Mouse (Mus musculus): ENCODE data around the gene Rabl2. TPM values are rescaled to one million over a fixed set of nuclear protein-coding genes. Genes with fewer than 3 reads are reported as not detected.

Gene Rabl2
- total RNA-seq, 2 experiments from 2014 or later: 29.6 to 29.9 TPM

DNA sequence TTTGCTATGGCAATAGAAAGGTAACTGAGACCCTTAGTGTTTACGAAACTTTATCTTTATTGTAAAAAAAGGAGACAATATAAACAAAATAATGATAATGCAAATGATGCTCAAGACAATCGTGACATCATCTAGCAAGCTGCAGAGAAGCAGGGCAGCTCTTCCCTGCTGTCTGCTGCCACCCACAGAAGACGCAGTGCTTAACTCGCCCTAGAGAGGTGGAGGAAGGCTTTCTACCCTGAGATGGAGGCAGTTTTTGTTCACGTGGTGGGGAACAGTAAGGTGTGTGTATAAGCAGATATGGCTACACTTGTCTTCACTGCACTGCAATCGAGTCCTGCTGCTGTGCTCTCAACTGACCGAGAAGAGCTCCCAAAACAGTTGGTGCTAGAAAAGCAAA, 9.2 kb downstream of the Rabl2 start:
- Histone ChIP-seq H3K4me3 (no peak overlapping the region), H3K27ac (no peak overlapping the region)
- no peak for TF ChIP-seq CTCF (conservative IDR thresholded peaks at IDR 0.05)
- no peak for DNase-seq (ENCODE audit: low spot score in 2 of 2)

DNA sequence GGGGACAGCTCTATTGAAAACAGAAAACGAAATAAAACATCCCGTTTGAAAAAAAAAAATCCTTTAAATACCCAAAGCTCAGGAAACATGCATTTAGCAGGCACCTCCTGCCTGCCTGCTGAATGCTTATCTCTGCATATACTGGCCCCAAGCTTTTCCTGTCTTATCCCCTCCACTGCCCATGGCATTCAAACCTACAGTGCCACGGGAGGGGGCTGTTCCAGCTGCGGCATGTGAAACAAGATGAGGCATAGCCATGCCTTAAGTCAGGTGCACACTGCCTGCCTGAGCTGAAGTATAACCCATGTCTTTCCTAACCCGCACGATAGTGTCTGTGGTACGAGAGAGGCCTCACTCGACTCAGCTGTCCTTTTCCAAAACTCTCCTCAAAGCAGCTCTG, 19.6 kb downstream of the Rabl2 start:
- H3K4me3 ChIP-seq: no peak overlapping the region
- H3K27ac ChIP-seq: no peak overlapping the region
- no peak for TF ChIP-seq CTCF (conservative IDR thresholded peaks at IDR 0.05)
- no peak for DNase-seq (ENCODE audit: low spot score in 2 of 2)

DNA sequence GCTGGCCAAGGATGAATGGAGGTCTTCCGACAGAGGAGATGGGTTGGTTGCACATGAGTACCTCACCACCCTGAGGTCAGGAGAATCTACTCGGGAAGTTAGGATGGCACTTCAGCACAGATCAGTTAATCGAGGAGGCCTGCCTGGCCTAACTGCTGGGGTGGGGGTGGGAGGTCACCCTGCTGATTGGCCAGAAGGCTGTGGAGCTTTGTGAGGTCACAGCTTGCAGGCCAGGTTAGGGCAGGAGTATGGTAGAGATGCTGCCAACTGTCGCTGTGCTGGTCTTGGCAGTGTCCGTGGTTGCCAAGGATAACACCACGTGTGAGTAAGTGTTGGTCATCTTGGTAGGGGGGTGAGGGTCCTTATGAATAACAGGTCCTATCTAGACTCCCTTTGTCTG, 23.6 kb downstream of the Rabl2 start, which contains the start of gene Acr:
TSS of gene Acr (plus strand) at position 213 of the 400 bp plus-strand sequence.
- TF ChIP-seq CTCF (conservative IDR thresholded peaks at IDR 0.05): no peak
- Histone ChIP-seq H3K27ac (no peak within 1 kb of the TSS), H3K4me3 (no peak within 1 kb of the TSS)
- no peak for DNase-seq (ENCODE audit: low spot score in 2 of 2)

DNA sequence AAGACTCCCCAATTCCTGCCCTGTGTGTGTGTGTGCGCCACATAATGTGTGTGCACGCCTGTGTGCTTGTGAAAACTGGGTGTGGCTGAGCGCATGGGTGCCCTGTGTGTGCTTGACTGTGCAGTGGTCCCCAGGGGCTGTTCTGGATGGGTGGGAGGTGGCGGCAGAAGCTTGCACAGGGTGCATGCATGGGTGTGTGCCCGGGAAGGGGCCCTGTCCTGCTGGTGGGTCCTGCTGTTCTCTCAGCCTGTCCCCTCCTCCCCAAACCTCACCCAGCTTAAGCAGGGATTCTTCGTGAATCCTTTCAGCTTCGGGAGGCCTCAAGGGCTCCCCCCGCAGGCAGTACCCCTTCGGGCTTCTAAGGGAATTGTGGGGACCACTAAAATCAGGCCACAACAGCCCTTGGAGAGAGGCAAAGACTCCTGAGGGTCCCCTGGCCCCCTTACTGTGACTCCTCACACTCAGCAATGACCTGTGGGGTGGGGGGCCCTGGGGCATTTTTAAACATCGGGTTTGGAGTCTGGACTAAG, 32.5 kb downstream of the Rabl2 start:
- H3K27ac ChIP-seq: no peak overlapping the region
- TF ChIP-seq CTCF (conservative IDR thresholded peaks at IDR 0.05): peak; percentile 51
- no peak overlapping the region for H3K4me3 ChIP-seq
- DNase-seq (ENCODE audit: low spot score in 2 of 2): no peak

DNA sequence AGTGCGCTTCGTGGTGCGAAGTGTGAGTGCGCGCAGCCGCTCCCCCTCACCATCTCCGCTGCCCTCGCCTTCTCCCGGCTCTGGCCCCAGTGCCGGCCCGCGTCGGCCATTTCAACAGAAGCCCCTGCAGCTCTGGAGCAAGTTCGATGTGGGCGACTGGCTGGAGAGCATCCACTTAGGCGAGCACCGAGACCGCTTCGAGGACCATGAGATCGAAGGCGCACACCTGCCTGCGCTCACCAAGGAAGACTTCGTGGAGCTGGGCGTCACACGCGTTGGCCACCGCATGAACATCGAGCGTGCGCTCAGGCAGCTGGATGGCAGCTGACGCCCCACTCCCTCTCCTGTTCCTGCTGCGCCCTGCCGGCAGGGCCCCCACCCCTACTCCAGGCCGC, 33.7 kb downstream of the Rabl2 start:
- Histone ChIP-seq H3K4me3 (no peak overlapping the region), H3K27ac (no peak overlapping the region)
- TF ChIP-seq CTCF (conservative IDR thresholded peaks at IDR 0.05): no peak
- no peak for DNase-seq (ENCODE audit: low spot score in 2 of 2)

DNA sequence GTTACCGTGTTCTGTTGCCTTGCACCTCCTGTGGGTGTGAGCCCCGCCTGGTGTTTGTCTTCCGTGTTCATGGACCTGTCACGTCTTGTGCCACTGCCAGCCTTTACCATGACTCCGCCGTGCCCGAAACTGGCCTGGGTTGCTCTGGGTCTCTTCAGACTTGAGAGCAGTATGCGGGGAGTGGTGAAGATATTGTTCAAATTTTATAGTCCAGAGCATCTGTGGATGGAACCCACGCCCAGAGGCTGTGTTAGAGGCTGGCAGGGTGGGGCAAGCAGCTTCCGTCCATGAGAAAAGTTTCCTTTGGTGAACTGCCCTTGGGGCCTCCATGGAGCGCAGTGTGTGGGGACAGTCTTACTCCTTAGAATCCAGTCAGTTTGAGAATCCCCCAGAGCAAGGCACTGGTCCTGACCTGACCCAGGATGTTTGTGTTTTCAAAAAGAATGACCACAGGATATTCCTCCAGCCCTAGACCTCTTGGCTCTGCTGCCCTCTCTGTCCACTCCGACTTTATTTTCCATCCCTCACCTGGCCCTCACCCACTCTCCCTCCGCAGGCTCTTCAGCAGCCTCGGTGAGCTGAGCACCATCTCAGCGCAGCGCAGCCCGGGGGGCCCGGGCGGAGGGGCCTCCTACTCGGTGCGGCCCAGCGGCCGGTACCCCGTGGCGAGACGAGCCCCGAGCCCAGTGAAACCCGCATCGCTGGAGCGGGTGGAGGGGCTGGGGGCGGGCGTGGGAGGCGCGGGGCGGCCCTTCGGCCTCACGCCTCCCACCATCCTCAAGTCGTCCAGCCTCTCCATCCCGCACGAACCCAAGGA, 34.3 kb downstream of the Rabl2 start:
- TF ChIP-seq CTCF (conservative IDR thresholded peaks at IDR 0.05): no peak
- DNase-seq (ENCODE audit: low spot score in 2 of 2): no peak
- Histone ChIP-seq H3K4me3 (no peak overlapping the region), H3K27ac (no peak overlapping the region)

DNA sequence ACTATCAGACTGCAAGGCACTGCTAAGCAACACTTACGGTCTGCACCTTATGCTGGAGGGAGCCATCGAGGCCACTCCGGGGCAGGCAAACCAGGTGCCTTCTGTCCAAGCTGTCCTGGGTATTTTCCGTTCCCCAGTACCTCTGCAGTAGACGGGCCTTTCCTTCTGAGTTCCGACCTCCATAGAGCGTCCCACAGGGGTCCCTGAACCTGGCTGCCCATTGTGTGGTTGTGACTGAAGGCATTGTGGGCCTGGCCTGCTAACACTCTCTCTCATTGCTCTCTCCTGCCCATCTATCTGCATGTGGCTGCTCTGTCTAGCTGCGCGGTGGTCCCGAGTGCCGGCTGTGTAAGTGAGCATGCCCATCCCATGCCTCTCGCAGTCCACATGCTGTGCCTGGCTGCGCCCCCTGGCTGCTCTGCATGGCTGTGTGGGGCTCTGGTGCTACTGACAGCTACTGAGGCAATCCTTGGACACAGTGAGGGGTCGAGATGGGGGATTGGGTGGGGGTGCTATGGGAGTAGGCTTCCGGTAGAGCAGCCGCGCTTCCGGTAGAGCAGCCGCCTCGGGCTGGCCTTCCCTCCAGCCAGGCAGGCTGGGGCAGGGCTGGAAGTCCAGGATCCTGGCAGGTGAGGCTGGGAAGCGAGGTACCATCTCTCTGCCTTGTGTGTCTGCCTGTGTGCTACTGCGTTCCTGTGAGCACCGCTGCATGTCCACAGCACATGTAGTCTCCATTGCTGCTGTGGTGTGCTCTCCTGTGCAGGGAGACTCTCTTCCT, 35.1 kb downstream of the Rabl2 start:
- no peak for DNase-seq (ENCODE audit: low spot score in 2 of 2)
- no peak overlapping the region for H3K27ac ChIP-seq
- TF ChIP-seq CTCF (conservative IDR thresholded peaks at IDR 0.05): peak; percentile 61
- no peak overlapping the region for H3K4me3 ChIP-seq

DNA sequence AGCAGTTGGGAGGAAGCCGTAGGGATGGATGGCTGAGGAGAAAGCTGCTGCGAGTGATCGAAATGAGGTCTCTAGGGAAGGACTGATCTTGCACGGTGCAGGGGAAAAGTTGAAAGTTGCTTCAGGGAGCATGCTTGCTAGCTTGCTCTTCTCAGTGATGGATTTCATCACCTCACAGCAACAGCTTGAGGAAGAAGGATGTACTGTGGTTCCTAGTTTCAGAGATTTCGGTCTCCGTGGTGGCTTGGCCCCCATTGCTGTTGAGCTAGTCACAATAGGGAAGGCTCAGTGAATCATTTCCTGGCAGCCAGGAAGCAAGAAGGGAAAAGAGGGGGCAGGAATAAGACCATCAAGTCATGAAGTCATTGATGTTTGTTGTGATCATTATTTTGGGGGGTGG, 36.1 kb downstream of the Rabl2 start:
- TF ChIP-seq CTCF (conservative IDR thresholded peaks at IDR 0.05): no peak

DNA sequence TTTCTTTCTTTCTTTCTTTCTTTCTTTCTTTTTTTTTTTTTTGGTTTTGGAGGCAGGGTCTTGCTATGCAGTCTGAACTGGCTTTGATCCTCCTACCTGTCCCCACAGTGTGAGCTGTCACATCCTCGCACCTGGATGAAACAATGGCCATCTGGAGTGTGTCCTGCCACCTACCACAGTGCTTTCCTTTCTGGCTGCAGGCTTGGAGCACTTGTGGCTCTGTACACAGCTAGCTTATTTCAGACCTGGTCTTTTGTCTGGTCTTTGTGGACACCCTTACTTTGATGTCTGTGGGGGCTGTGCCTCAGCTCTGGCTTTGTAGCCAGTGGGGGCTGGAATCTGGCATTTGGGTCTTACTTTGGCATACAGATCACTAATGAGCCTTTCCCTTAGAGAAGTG, 40.0 kb downstream of the Rabl2 start:
- H3K27ac ChIP-seq: no peak overlapping the region
- TF ChIP-seq CTCF (conservative IDR thresholded peaks at IDR 0.05): no peak
- H3K4me3 ChIP-seq: no peak overlapping the region
- DNase-seq (ENCODE audit: low spot score in 2 of 2): no peak

More for the DNA sequence above, 36.1 kb downstream of the Rabl2 start:
- no peak overlapping the region for H3K4me3 ChIP-seq
- DNase-seq (ENCODE audit: low spot score in 2 of 2): no peak
- H3K27ac ChIP-seq: no peak overlapping the region

DNA sequence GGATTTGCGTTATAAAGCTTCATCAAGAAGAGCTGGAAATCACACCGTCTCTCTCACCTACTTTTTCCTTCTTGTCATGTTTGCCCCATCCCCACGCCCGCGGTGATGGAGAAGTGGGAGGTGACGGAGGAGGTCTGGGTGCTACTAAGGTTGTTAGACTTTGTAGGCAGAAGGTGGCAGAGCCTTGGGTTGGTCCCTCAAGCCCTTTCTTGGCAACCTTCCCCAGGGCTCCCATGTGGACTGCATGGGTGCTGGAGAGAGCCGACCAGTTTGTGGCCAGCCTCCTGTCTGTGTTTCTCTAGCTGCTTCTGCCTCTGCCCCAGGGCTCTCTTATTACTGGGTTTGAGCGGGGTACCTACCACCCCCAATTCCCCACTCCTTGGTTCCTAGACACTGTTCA, 41.2 kb downstream of the Rabl2 start:
- Histone ChIP-seq H3K27ac (no peak overlapping the region), H3K4me3 (no peak overlapping the region)
- DNase-seq (ENCODE audit: low spot score in 2 of 2): no peak
- TF ChIP-seq CTCF (conservative IDR thresholded peaks at IDR 0.05): no peak

DNA sequence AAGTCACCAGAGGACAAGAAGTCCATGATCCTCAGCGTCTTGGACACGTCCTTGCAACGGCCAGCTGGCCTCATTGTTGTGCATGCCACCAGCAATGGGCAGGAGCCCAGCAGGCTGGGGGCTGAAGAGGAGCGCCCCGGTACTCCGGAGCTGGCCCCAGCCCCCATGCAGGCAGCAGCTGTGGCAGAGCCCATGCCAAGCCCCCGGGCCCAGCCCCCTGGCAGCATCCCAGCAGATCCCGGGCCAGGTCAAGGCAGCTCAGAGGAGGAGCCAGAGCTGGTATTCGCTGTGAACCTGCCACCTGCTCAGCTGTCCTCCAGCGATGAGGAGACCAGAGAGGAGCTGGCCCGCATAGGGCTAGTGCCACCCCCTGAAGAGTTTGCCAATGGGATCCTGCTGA, 42.9 kb downstream of the Rabl2 start:
- H3K27ac ChIP-seq: no peak overlapping the region; the same call in 1 of the 2 replicates
- peak overlapping the region; percentile 29 for H3K4me3 ChIP-seq
- no peak for TF ChIP-seq CTCF (conservative IDR thresholded peaks at IDR 0.05)
- DNase-seq (ENCODE audit: low spot score in 2 of 2): no peak

DNA sequence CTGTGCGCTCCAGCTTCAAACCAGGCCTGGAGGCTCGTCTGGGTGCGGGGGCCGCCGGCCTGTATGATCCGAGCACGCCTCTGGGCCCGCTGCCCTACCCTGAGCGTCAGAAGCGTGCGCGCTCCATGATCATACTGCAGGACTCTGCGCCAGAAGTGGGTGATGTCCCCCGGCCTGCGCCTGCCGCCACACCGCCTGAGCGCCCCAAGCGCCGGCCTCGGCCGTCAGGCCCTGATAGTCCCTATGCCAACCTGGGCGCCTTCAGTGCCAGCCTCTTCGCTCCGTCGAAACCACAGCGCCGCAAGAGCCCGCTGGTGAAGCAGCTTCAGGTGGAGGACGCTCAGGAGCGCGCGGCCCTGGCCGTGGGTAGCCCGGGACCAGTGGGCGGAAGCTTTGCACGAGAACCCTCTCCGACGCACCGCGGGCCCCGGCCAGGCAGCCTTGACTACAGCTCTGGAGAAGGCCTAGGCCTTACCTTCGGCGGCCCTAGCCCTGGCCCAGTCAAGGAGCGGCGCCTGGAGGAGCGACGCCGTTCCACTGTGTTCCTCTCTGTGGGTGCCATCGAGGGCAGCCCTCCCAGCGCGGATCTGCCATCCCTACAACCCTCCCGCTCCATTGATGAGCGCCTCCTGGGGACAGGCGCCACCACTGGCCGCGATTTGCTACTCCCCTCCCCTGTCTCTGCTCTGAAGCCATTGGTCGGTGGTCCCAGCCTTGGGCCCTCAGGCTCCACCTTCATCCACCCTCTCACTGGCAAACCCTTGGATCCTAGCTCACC, 43.7 kb downstream of the Rabl2 start:
- H3K4me3 ChIP-seq: peak overlapping the region; percentile 29
- peak in 1 of 2 experiments; percentile 29 for DNase-seq (ENCODE audit: low spot score in 2 of 2)
- H3K27ac ChIP-seq: no peak overlapping the region; the same call in 1 of the 2 replicates
- peak; percentile 53 for TF ChIP-seq CTCF (conservative IDR thresholded peaks at IDR 0.05)

DNA sequence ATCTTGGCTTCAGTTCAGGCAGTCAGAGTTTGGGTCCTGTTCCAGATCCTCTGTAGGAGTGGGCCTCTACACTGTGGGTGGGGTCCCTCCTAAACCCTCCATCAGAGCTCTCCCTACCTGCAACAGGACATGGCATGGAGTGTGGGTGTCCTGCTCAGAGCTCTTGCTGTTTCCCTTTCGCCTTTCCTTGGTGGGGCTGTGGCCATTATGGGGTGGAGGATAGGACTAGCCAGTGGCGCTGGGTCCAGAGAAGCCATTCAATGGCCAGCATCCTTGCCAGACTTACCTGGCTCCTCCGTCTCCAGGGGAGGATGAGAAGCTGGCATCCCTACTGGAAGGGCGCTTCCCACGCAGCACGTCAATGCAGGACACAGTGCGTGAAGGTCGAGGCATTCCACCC, 44.4 kb downstream of the Rabl2 start:
- H3K4me3 ChIP-seq: no peak overlapping the region

More for the DNA sequence above, 44.4 kb downstream of the Rabl2 start:
- no peak for TF ChIP-seq CTCF (conservative IDR thresholded peaks at IDR 0.05)
- no peak overlapping the region for H3K27ac ChIP-seq
- DNase-seq (ENCODE audit: low spot score in 2 of 2): no peak
